Mouse (Mus musculus): ENCODE measurements around the gene Adamts18. TPM values are rescaled to one million over a fixed set of nuclear protein-coding genes. Genes with fewer than 3 reads are reported as not detected.
"Not testable (repeated sequence)": the region's sequence is repeated elsewhere in the genome, so short reads cannot be mapped to it uniquely, and the experiment has no call there.

Adamts18 gene
- total RNA-seq, 2 experiments from 2014 or later: 1.5 to 1.7 TPM

GRCm38 (mm10) chr8:113838211-113838610 lies 10.3 kb downstream of the Adamts18 start:
- DNase-seq: no peak

- DNase-seq: no peak
Measured at GRCm38 (mm10) chr8:113837570-113837915, 11.0 kb downstream of the Adamts18 start.

- no peak for DNase-seq
Measured at GRCm38 (mm10) chr8:113836892-113837569, 11.5 kb downstream of the Adamts18 start.

GRCm38 (mm10) chr8:113833644-113834043 lies 14.9 kb downstream of the Adamts18 start:
- no peak for DNase-seq

- no peak for DNase-seq
Measured at GRCm38 (mm10) chr8:113827270-113827669, 21.3 kb downstream of the Adamts18 start.

- no peak for DNase-seq
Measured at GRCm38 (mm10) chr8:113820983-113821587, 27.5 kb downstream of the Adamts18 start.

- DNase-seq: no peak
Measured at GRCm38 (mm10) chr8:113813966-113814365, 34.6 kb downstream of the Adamts18 start.

GRCm38 (mm10) chr8:113811521-113811920 lies 37.0 kb downstream of the Adamts18 start:
- DNase-seq: no peak

GRCm38 (mm10) chr8:113809929-113810328 lies 38.6 kb downstream of the Adamts18 start:
- DNase-seq: no peak

GRCm38 (mm10) chr8:113803830-113804611 lies 44.5 kb downstream of the Adamts18 start:
- no peak for DNase-seq

- no peak for DNase-seq
Measured at GRCm38 (mm10) chr8:113801551-113801950, 47.0 kb downstream of the Adamts18 start.

GRCm38 (mm10) chr8:113800556-113800955 lies 48.0 kb downstream of the Adamts18 start:
- not testable (repeated sequence) for DNase-seq

- DNase-seq: no peak
Measured at GRCm38 (mm10) chr8:113799550-113799949, 49.0 kb downstream of the Adamts18 start.

- no peak for DNase-seq
Measured at GRCm38 (mm10) chr8:113791856-113792255, 56.7 kb downstream of the Adamts18 start.

- no peak for DNase-seq
Measured at GRCm38 (mm10) chr8:113791061-113791460, 57.5 kb downstream of the Adamts18 start.

GRCm38 (mm10) chr8:113783711-113784110 lies 64.8 kb downstream of the Adamts18 start:
- DNase-seq: no peak

GRCm38 (mm10) chr8:113781554-113781953 lies 67.0 kb downstream of the Adamts18 start:
- no peak for DNase-seq

- DNase-seq: no peak
Measured at GRCm38 (mm10) chr8:113775361-113775760, 73.2 kb downstream of the Adamts18 start.

- DNase-seq: no peak
Measured at GRCm38 (mm10) chr8:113768861-113769410, 79.6 kb downstream of the Adamts18 start.

GRCm38 (mm10) chr8:113765121-113765520 lies 83.4 kb downstream of the Adamts18 start:
- no peak for DNase-seq

GRCm38 (mm10) chr8:113763592-113764355 lies 84.8 kb downstream of the Adamts18 start:
- DNase-seq: no peak

GRCm38 (mm10) chr8:113762101-113762500 lies 86.4 kb downstream of the Adamts18 start:
- DNase-seq: no peak
